Mouse (Mus musculus) kidney, postnatal 0 days (tissue): ENCODE results near the gene Kirrel3. TPM values are rescaled to one million over a fixed set of nuclear protein-coding genes. Genes with fewer than 3 reads are reported as not detected.

Experiments used
- ATAC-seq: fragments of 200-750 bp; cut with Nextera tagmentation; replicated peaks from 2 replicates; pipeline ENCODE4 v1.8.0; 2017; ENCODE audit warnings: low read depth, moderate number of reproducible peaks, moderate TSS enrichment, moderate library complexity; ENCODE audit not compliant: low FRiP score
- DNase-seq: peaks from one replicate; pipeline ENCODE4 v3.0.0-alpha.2; 2016; ENCODE audit warnings: low spot score
- H3K27ac ChIP-seq: fragments of 300-500 bp; sonication (generic); 2 replicates; pipeline ENCODE4 v1.5.1; 2014; ENCODE audit warnings: mild to moderate bottlenecking
- H3K27me3 ChIP-seq: fragments of 300-500 bp; sonication (generic); 2 replicates; pipeline ENCODE4 v1.6.1; 2014; ENCODE audit warnings: low read length, mixed read lengths; ENCODE audit not compliant: insufficient read depth
- H3K36me3 ChIP-seq: fragments of 300-500 bp; sonication (generic); 2 replicates; pipeline ENCODE4 v1.6.1; 2014; ENCODE audit warnings: low read length, mixed read lengths; ENCODE audit not compliant: insufficient read depth
- H3K4me1 ChIP-seq: fragments of 300-500 bp; sonication (generic); replicated peaks from 2 replicates; pipeline ENCODE4 v1.6.1; 2014; ENCODE audit warnings: antibody characterized with exemption, low read length, mixed read lengths; ENCODE audit not compliant: insufficient read depth
- H3K4me2 ChIP-seq: fragments of 300-500 bp; sonication (generic); 2 replicates; pipeline ENCODE4 v1.6.1; 2014; ENCODE audit warnings: mild to moderate bottlenecking, low read length, moderate library complexity, mixed read lengths
- H3K4me3 ChIP-seq: fragments of 300-500 bp; sonication (generic); replicated peaks from 2 replicates; pipeline ENCODE4 v1.5.1; 2014; ENCODE audit warnings: low read depth, low read length
- H3K9ac ChIP-seq: fragments of 300-500 bp; sonication (generic); 2 replicates; pipeline ENCODE4 v1.6.1; 2014; ENCODE audit warnings: low read depth, low read length
- H3K9me3 ChIP-seq: fragments of 300-500 bp; sonication (generic); replicated peaks from 2 replicates; pipeline ENCODE4 v1.6.1; 2016; ENCODE audit warnings: low read length, inconsistent platforms, mixed read lengths
- CTCF ChIP-seq: IDR thresholded peaks from 2 replicates; pipeline ENCODE4 v1.5.1; 2016; ENCODE audit warnings: antibody characterized with exemption, low read depth, mild to moderate bottlenecking, moderate library complexity
- WGBS: fragments of 180-500 bp; shearing (Covaris S2); extraction: QIAGEN DNeasy Blood & Tissue Kit; methylation state at CpG from one replicate; pipeline ENCODE4 v1.1.7; 2014; 5-methylcytosine and 5-hydroxymethylcytosine counted together
- polyA plus RNA-seq: library from polyadenylated mRNA; unstranded; fragments of >200 nt; fragmentation: Nextera tagmentation; extraction: Ambion mirVana; gene quantifications from 2 replicates; pipeline ENCODE4 v1.2.1, GENCODE M21; 2015

The Kirrel3 gene
- polyA plus RNA-seq, 1 experiment from 2014 or later: 0.82 TPM

DNA sequence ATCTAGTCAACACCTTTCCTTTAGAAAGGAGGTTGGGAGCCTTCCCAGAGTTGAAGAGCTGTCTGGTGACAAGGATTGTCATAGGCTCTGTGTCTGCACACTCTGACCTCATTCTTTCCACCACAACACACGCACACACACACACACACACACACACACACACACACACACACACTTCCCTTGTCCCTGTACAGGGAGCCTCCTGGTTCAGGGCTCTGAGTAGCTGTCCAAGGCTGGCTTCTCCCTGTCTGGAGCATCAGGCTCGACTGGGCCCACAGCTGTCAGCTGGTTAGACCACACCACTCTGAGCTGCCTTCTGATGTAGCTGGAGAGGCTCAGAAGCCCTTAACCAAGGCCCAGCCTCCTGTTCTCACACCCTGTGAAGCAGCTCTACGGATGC, 302.2 kb downstream of the Kirrel3 start:
- H3K9me3 ChIP-seq: no peaks in the 10 kb centered on the region
- H3K27ac ChIP-seq: no peak overlapping the region
- H3K4me3 ChIP-seq: no peak overlapping the region
- no peaks in the 10 kb centered on the region for H3K4me1 ChIP-seq
- DNase-seq: no peak
- H3K36me3 ChIP-seq: no peaks in the 10 kb centered on the region
- H3K9ac ChIP-seq: no peak overlapping the region
- no peak for TF ChIP-seq CTCF
- 43% methylated on average over 3 of the region's 3 CpGs for WGBS
- no peak for ATAC-seq
- H3K4me2 ChIP-seq: no peak overlapping the region
- H3K27me3 ChIP-seq: no peaks in the 10 kb centered on the region

- DNase-seq: no peak
- 21% methylated on average over 4 of the region's 4 CpGs for WGBS
- H3K27ac ChIP-seq: no peak overlapping the region
- no peak for ATAC-seq
- no peaks in the 10 kb centered on the region for H3K36me3 ChIP-seq
- no peaks in the 10 kb centered on the region for H3K4me1 ChIP-seq
- no peaks in the 10 kb centered on the region for H3K27me3 ChIP-seq
- TF ChIP-seq CTCF: no peak
- H3K4me3 ChIP-seq: no peak overlapping the region
- H3K9ac ChIP-seq: no peak overlapping the region
- no peak overlapping the region for H3K4me2 ChIP-seq
- H3K9me3 ChIP-seq: no peaks in the 10 kb centered on the region
Measured at GRCm38 (mm10) chr9:34795226-34795625, 309.5 kb downstream of the Kirrel3 start.

DNA sequence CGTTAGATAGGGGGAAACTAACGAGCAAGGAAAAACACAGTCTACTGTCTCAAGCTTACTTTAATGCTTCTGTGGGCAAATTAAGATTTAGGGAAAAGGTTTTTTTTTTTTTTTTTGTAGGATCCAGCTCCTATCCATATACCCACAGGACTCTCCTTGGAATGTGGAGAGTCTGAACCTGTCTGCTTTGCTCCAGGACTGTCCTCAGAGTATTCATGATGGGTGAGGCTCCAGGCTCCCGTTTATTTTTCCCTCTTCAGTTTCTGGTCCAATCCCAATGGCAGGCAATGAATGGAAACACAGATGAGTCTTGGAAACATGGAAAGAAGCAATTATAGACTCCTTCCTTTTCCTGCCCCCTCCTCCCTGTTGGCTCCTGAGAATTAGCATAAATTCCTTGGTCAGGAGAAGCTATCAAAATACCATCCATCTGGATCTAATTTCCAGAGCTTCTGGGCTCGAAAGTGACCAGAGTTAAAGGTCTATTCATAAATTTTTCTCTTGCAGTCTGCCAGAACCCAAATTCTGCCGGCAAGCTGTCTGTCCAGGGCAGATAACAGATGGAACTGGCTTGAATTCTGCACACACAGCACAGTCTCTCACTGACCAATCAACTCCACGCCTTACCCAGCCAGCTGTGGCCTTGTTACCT, 312.1 kb downstream of the Kirrel3 start:
- no peaks in the 10 kb centered on the region for H3K4me1 ChIP-seq
- no peak overlapping the region for H3K9ac ChIP-seq
- H3K27ac ChIP-seq: no peak overlapping the region
- ATAC-seq: no peak
- H3K27me3 ChIP-seq: no peaks in the 10 kb centered on the region
- H3K9me3 ChIP-seq: no peaks in the 10 kb centered on the region
- H3K36me3 ChIP-seq: no peaks in the 10 kb centered on the region
- peak; percentile 59 for DNase-seq
- TF ChIP-seq CTCF: no peak
- WGBS: 27% methylated on average over 6 of the region's 6 CpGs
- H3K4me3 ChIP-seq: no peak overlapping the region
- H3K4me2 ChIP-seq: no peak overlapping the region

GRCm38 (mm10) chr9:34801662-34802061, 316.0 kb downstream of the Kirrel3 start:
- ATAC-seq (no peak), DNase-seq (no peak)
- no peaks in the 10 kb centered on the region for H3K4me1 ChIP-seq
- TF ChIP-seq CTCF: no peak
- no peak overlapping the region for H3K4me3 ChIP-seq
- H3K36me3 ChIP-seq: no peaks in the 10 kb centered on the region
- no peak overlapping the region for H3K9ac ChIP-seq
- H3K27ac ChIP-seq: no peak overlapping the region
- H3K4me2 ChIP-seq: no peak overlapping the region
- 74% methylated on average over 6 of the region's 6 CpGs for WGBS
- H3K9me3 ChIP-seq: no peaks in the 10 kb centered on the region
- H3K27me3 ChIP-seq: no peaks in the 10 kb centered on the region

DNA sequence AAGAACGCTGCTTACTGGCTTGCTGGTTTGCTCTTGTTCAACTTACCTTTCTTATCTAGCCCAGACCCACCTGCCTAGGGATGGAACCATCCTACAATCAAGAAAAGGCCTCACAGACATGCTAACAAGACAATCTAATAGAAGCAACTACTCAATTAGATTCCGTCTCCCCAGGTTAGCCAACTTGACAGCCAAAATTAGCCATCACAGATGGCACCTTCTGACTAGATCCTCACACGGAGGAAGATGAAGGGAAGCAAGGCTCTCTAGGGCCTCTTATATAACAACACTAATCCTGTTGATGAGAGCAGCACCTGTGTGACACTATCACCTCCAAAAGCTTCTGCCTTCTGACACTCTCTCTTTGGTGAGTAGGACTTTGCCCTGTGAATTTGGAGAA, 321.2 kb downstream of the Kirrel3 start:
- 79% methylated on average over 3 of the region's 3 CpGs for WGBS
- Histone ChIP-seq H3K9me3 (no peaks in the 10 kb centered on the region), H3K4me3 (no peak overlapping the region), H3K36me3 (no peaks in the 10 kb centered on the region), H3K27ac (no peak overlapping the region), H3K4me1 (no peaks in the 10 kb centered on the region), H3K9ac (no peak overlapping the region), H3K4me2 (no peak overlapping the region), H3K27me3 (no peaks in the 10 kb centered on the region)
- DNase-seq (no peak), ATAC-seq (no peak)
- TF ChIP-seq CTCF: no peak

GRCm38 (mm10) chr9:34809993-34810513, 324.4 kb downstream of the Kirrel3 start:
- ATAC-seq: no peak
- Histone ChIP-seq H3K9ac (no peak overlapping the region), H3K36me3 (no peaks in the 10 kb centered on the region), H3K27ac (no peak overlapping the region), H3K9me3 (no peaks in the 10 kb centered on the region), H3K4me3 (no peak overlapping the region), H3K27me3 (no peaks in the 10 kb centered on the region), H3K4me2 (no peak overlapping the region), H3K4me1 (no peaks in the 10 kb centered on the region)
- 56% methylated on average over 5 of the region's 5 CpGs for WGBS
- no peak for TF ChIP-seq CTCF
- no peak for DNase-seq
